Mouse (Mus musculus) effector memory CD4-positive, alpha-beta T cell, adult 5 months (primary cell): ENCODE data around the gene F13a1. TPM values are rescaled to one million over a fixed set of nuclear protein-coding genes. Genes with fewer than 3 reads are reported as not detected.

Experiments
- polyA plus RNA-seq: library from polyadenylated mRNA; unstranded; fragments of 100-300 nt; shearing (Covaris generic); gene quantifications from one replicate; pipeline ENCODE4 v1.2.1, GENCODE M21; 2017

The F13a1 gene
- 0.12 TPM for polyA plus RNA-seq

DNA sequence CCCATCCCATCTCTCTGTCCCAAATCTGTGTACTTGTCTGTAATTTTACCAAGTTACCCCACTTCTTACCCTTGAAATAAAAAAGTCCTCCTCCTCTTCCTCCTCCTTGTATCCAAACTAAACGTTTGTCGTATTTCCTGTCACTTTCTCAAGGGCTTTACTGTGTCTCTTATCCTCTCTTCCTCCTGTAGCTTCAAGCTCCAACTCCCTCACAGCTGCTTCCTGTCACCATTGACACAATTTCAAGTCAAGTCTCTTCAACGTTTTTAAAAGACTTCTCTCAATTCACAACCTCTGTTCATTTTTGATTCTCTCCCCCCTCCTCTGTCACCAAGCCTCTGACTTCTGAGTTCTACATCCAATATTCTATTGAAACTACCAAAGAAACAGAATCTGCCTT is at the start of gene F13a1:
F13a1 (minus strand) TSS at position 119 of the 400 bp plus-strand sequence.

